Mouse (Mus musculus) lung, embryonic 14.5 days (tissue): ENCODE data around the gene Dao. TPM values are rescaled to one million over a fixed set of nuclear protein-coding genes. Genes with fewer than 3 reads are reported as not detected.

Experiments used
- ATAC-seq: fragments of 200-750 bp; cut with Nextera tagmentation; 2 replicates; pipeline ENCODE4 v1.8.0; 2017; ENCODE audit warnings: mild to moderate bottlenecking, moderate TSS enrichment, moderate library complexity; ENCODE audit not compliant: insufficient read depth
- DNase-seq: peaks from one replicate; pipeline ENCODE4 v3.0.0-alpha.2; 2015
- H3K27ac ChIP-seq: fragments of 300-500 bp; sonication (generic); 2 replicates; pipeline ENCODE4 v1.5.1; 2014; ENCODE audit warnings: low read depth, mild to moderate bottlenecking, moderate library complexity
- H3K27me3 ChIP-seq: fragments of 300-500 bp; sonication (generic); 2 replicates; pipeline ENCODE4 v1.6.1; 2014; ENCODE audit warnings: low read length, control low read depth; ENCODE audit not compliant: insufficient read depth
- H3K36me3 ChIP-seq: fragments of 300-500 bp; sonication (generic); 2 replicates; pipeline ENCODE4 v1.6.1; 2014; ENCODE audit warnings: control low read depth; ENCODE audit not compliant: insufficient read depth
- H3K4me1 ChIP-seq: fragments of 300-500 bp; sonication (generic); 2 replicates; pipeline ENCODE4 v1.6.1; 2014; ENCODE audit warnings: antibody characterized with exemption, control low read depth; ENCODE audit not compliant: insufficient read depth
- H3K4me2 ChIP-seq: fragments of 300-500 bp; sonication (generic); 2 replicates; pipeline ENCODE4 v1.6.1; 2014; ENCODE audit warnings: mild to moderate bottlenecking
- H3K4me3 ChIP-seq: fragments of 300-500 bp; sonication (generic); 2 replicates; pipeline ENCODE4 v1.5.1; 2014; ENCODE audit warnings: low read depth, low read length
- H3K9ac ChIP-seq: fragments of 300-500 bp; sonication (generic); 2 replicates; pipeline ENCODE4 v1.6.1; 2014
- H3K9me3 ChIP-seq: fragments of 300-500 bp; sonication (generic); 2 replicates; pipeline ENCODE4 v1.6.1; 2016; ENCODE audit warnings: low read depth, low read length, control low read depth
- CTCF ChIP-seq: IDR thresholded peaks from 2 replicates; pipeline ENCODE4 v1.5.1; 2016; ENCODE audit warnings: antibody characterized with exemption, low read depth
- WGBS: fragments of 180-500 bp; shearing (Covaris S2); extraction: QIAGEN DNeasy Blood & Tissue Kit; methylation state at CpG from one replicate; pipeline ENCODE4 v1.1.7; 2014; 5-methylcytosine and 5-hydroxymethylcytosine counted together
- polyA plus RNA-seq: library from polyadenylated mRNA; unstranded; fragments of >200 nt; fragmentation: Nextera tagmentation; extraction: Ambion mirVana; gene quantifications from 2 replicates; pipeline ENCODE4 v1.2.1, GENCODE M21; 2014

Dao gene
- polyA plus RNA-seq, 1 experiment from 2014 or later, result not detected

DNA sequence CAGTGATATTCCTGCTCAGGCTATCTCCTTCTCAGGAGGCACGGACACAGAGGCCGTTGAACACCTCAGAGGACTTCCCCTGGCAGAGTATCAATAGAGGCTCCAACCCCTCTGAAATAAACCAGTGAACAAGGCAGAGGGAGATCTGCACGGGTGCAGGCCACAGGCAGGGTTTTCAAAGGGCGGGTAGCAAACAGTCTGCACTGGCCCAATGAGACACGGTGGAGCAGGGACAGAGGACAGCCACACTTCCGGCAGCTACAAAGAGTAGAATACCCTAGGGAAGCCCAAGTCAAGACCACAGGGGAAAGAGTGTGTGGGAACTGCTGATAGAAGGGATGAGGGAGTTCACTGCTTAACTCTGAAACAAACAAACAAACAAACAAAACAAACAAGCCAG, 20.0 kb upstream of the Dao start:
- Histone ChIP-seq H3K27me3 (no peaks in the 10 kb centered on the region), H3K36me3 (peaks cover 31% of the 10 kb centered on the region), H3K4me2 (no peak overlapping the region; the same call in 1 of the 2 replicates), H3K4me1 (no peaks in the 10 kb centered on the region), H3K9ac (no peak overlapping the region), H3K9me3 (no peaks in the 10 kb centered on the region), H3K4me3 (no peak overlapping the region), H3K27ac (no peak overlapping the region)
- ATAC-seq (no peak), DNase-seq (no peak)
- 64% methylated on average over 6 of the region's 6 CpGs for WGBS
- TF ChIP-seq CTCF, result no peak

- 0 out of 2 replicates have a peak overlapping the region, but pooled peaks have one; percentile 2 for H3K27ac ChIP-seq
- H3K36me3 ChIP-seq, result peaks cover 37% of the 10 kb centered on the region
- H3K4me1 ChIP-seq, result no peaks in the 10 kb centered on the region
- DNase-seq, result no peak
- H3K4me3 ChIP-seq, result no peak overlapping the region
- no peak for TF ChIP-seq CTCF
- H3K27me3 ChIP-seq, result no peaks in the 10 kb centered on the region
- peak overlapping the region; percentile 13; the same call in 1 of the 2 replicates for H3K4me2 ChIP-seq
- H3K9ac ChIP-seq, result no peak overlapping the region
- 68% methylated on average over 13 of the region's 13 CpGs for WGBS
- H3K9me3 ChIP-seq, result no peaks in the 10 kb centered on the region
- no peak; the same call in 1 of the 2 replicates for ATAC-seq
Observed at GRCm38 (mm10) chr5:113984025-113984740, 19.3 kb upstream of the Dao start.

DNA sequence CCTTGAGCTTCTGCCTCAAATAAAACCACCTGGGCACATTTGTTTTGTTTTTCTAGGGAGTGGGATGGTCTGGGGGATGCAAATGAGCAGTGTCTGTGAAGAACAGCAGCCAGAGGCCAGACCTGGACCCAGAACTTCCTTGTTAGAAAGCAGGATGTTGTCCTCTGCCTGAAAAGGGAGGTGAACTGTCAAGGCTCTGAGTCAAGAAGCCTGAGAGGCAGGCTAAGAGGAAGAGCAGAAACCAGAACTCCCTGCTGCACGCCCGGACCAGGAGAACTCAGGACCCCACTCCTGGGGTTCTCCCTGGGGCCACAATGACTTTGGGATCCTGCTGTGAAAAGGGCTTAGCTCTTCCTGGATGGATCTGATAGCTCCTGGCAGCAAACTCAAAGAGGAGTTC, 17.8 kb upstream of the Dao start:
- Histone ChIP-seq H3K4me3 (no peak overlapping the region), H3K9me3 (no peaks in the 10 kb centered on the region), H3K4me1 (no peaks in the 10 kb centered on the region), H3K9ac (no peak overlapping the region), H3K4me2 (no peak overlapping the region), H3K36me3 (peaks cover 43% of the 10 kb centered on the region), H3K27me3 (no peaks in the 10 kb centered on the region), H3K27ac (peak overlapping the region; percentile 70)
- WGBS, result 60% methylated on average over 2 of the region's 2 CpGs
- TF ChIP-seq CTCF, result no peak
- ATAC-seq (no peak), DNase-seq (no peak)

- peak overlapping the region; percentile 70 for H3K27ac ChIP-seq
- H3K9ac ChIP-seq, result no peak overlapping the region; the same call in none of the 2 replicates
- no peak overlapping the region for H3K4me3 ChIP-seq
- ATAC-seq, result peak; percentile 49; the same call in 1 of the 2 replicates
- peak; percentile 42 for DNase-seq
- H3K4me1 ChIP-seq, result no peaks in the 10 kb centered on the region
- no peak for TF ChIP-seq CTCF
- H3K36me3 ChIP-seq, result peaks cover 39% of the 10 kb centered on the region
- no peaks in the 10 kb centered on the region for H3K27me3 ChIP-seq
- H3K4me2 ChIP-seq, result no peak overlapping the region
- no peaks in the 10 kb centered on the region for H3K9me3 ChIP-seq
- 30% methylated on average over 9 of the region's 9 CpGs for WGBS
Observed at GRCm38 (mm10) chr5:113986182-113986961, 17.1 kb upstream of the Dao start.

GRCm38 (mm10) chr5:113989437-113990024, 14.0 kb upstream of the Dao start:
- Histone ChIP-seq H3K9me3 (no peaks in the 10 kb centered on the region), H3K27me3 (no peaks in the 10 kb centered on the region), H3K9ac (no peak overlapping the region), H3K36me3 (peaks cover 22% of the 10 kb centered on the region; the same call in 1 of the 2 replicates), H3K4me2 (no peak overlapping the region), H3K4me3 (no peak overlapping the region), H3K27ac (no peak overlapping the region), H3K4me1 (peaks cover 7% of the 10 kb centered on the region; the same call in 1 of the 2 replicates)
- TF ChIP-seq CTCF, result no peak
- no peak for ATAC-seq
- 79% methylated on average over 20 of the region's 20 CpGs for WGBS
- DNase-seq, result no peak

DNA sequence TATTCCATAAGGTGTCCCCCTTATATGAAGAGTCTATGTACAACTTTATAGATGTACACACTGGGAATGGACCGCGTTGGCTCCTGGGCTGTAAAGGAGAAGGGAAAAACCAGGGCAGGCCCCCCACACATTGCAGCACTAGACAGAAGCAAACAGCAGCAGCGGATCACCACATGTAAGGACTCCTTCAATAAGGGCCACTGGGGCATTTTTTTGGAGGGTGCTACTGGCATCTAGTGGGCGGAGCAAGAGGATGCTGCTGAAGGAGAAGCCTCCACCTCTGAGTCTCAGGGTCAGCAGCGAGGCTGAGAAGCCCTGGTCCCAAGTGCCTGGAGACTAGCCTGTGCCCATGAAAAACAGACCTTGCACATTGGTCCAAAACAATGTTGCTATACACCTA, 12.9 kb upstream of the Dao start:
- H3K4me2 ChIP-seq, result no peak overlapping the region
- no peak for ATAC-seq

DNA sequence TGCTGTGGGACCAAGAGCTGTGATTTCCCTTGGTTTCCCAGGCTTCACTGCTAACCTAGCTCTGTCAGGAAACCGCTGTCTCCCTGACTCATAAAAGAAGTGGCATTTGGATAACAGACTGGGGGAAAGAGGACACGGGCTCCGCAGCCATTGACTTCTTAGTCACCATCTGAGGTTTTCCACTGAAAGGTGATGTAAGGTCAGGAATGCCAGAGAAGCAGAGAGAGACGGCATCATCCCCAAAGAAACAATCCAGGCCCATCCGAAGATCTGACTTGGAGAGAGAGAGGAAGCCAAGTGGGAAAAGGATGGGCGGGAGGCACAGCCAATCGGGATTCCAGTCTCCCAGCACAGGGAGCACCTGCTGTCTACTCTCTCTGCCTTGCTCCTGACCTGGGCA, 12.4 kb upstream of the Dao start:
- TF ChIP-seq CTCF, result no peak
- Histone ChIP-seq H3K4me2 (no peak overlapping the region), H3K27me3 (no peaks in the 10 kb centered on the region), H3K9me3 (no peaks in the 10 kb centered on the region), H3K4me3 (no peak overlapping the region), H3K27ac (no peak overlapping the region), H3K9ac (no peak overlapping the region), H3K4me1 (peaks cover 8% of the 10 kb centered on the region; the same call in 1 of the 2 replicates), H3K36me3 (peaks cover 22% of the 10 kb centered on the region; the same call in 1 of the 2 replicates)
- DNase-seq, result no peak
- WGBS, result 59% methylated on average over 7 of the region's 7 CpGs
- no peak for ATAC-seq

More for the DNA sequence above, 12.9 kb upstream of the Dao start:
- DNase-seq, result no peak
- Histone ChIP-seq H3K27ac (no peak overlapping the region), H3K4me1 (peaks cover 8% of the 10 kb centered on the region; the same call in 1 of the 2 replicates), H3K9me3 (no peaks in the 10 kb centered on the region), H3K27me3 (no peaks in the 10 kb centered on the region), H3K4me3 (no peak overlapping the region), H3K36me3 (peaks cover 22% of the 10 kb centered on the region; the same call in 1 of the 2 replicates), H3K9ac (no peak overlapping the region)
- 82% methylated on average over 5 of the region's 5 CpGs for WGBS
- no peak for TF ChIP-seq CTCF
